Mouse (Mus musculus) neural tube, embryonic 14.5 days (tissue): ENCODE measurements around the gene Mlx. TPM values are rescaled to one million over a fixed set of nuclear protein-coding genes. Genes with fewer than 3 reads are reported as not detected.

Experiments used
- ATAC-seq: fragments of 200-750 bp; cut with Nextera tagmentation; 2 replicates; pipeline ENCODE4 v1.8.0; 2017; ENCODE audit warnings: low read depth, mild to moderate bottlenecking, moderate TSS enrichment, moderate library complexity
- H3K27ac ChIP-seq: fragments of 300-500 bp; sonication (generic); 2 replicates; pipeline ENCODE4 v1.5.1; 2014; ENCODE audit warnings: low read depth, mild to moderate bottlenecking, control low read depth, low read length, moderate library complexity, mixed read lengths
- H3K27me3 ChIP-seq: fragments of 300-500 bp; sonication (generic); 2 replicates; pipeline ENCODE4 v1.6.1; 2014; ENCODE audit warnings: low read length; ENCODE audit not compliant: control insufficient read depth, insufficient read depth
- H3K36me3 ChIP-seq: fragments of 300-500 bp; sonication (generic); 2 replicates; pipeline ENCODE4 v1.6.1; 2014; ENCODE audit warnings: low read length, mixed read lengths; ENCODE audit not compliant: control insufficient read depth, insufficient read depth
- H3K4me1 ChIP-seq: fragments of 300-500 bp; sonication (generic); 2 replicates; pipeline ENCODE4 v1.6.1; 2014; ENCODE audit warnings: low read length; ENCODE audit not compliant: control insufficient read depth, insufficient read depth
- H3K4me2 ChIP-seq: fragments of 300-500 bp; sonication (generic); 2 replicates; pipeline ENCODE4 v1.6.1; 2014; ENCODE audit warnings: mild to moderate bottlenecking, low read depth, low read length, control low read depth
- H3K4me3 ChIP-seq: fragments of 300-500 bp; sonication (generic); 2 replicates; pipeline ENCODE4 v1.5.1; 2014; ENCODE audit warnings: low read depth, low read length, control low read depth, mixed read lengths
- H3K9ac ChIP-seq: fragments of 300-500 bp; sonication (generic); replicated peaks from 2 replicates; pipeline ENCODE4 v1.6.1; 2014; ENCODE audit warnings: low read depth, mild to moderate bottlenecking, control low read depth, low read length, mixed read lengths
- H3K9me3 ChIP-seq: fragments of 300-500 bp; sonication (generic); 2 replicates; pipeline ENCODE4 v1.6.1; 2016; ENCODE audit warnings: low read length; ENCODE audit not compliant: control insufficient read depth
- WGBS: fragments of 180-500 bp; shearing (Covaris S2); extraction: QIAGEN DNeasy Blood & Tissue Kit; methylation state at CpG from one replicate; pipeline ENCODE4 v1.1.7; 2014; 5-methylcytosine and 5-hydroxymethylcytosine counted together
- polyA plus RNA-seq: library from polyadenylated mRNA; unstranded; fragments of >200 nt; fragmentation: Nextera tagmentation; extraction: Ambion mirVana; gene quantifications from 2 replicates; pipeline ENCODE4 v1.2.1, GENCODE M21; 2014

Gene Mlx
- polyA plus RNA-seq, 1 experiment from 2014 or later, result 95.7 TPM

DNA sequence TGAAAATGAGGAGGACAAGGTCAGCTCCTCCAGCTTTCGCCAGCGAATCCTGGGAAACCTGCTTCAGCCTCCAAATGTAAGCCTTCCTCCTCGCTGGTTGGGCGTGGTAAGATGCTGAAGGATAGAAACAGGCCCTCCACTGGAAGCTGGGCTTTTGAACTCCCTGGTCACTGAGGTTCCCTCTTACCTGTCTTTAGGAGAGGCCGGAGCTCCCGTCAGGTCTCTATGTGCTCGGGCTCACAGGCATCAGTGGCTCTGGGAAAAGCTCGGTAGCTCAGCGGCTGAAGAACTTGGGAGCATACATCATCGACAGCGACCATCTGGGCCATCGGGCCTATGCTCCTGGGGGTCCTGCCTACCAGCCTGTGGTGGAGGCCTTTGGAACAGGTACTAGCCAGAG is 2.3 kb upstream of the Mlx start:
- WGBS, result 95% methylated on average over 12 of the region's 12 CpGs
- Histone ChIP-seq H3K9ac (no peak overlapping the region), H3K4me1 (peaks cover 30% of the 10 kb centered on the region), H3K27me3 (peaks cover 2% of the 10 kb centered on the region), H3K9me3 (no peaks in the 10 kb centered on the region), H3K27ac (no peak overlapping the region), H3K36me3 (peaks cover 13% of the 10 kb centered on the region), H3K4me3 (no peak overlapping the region), H3K4me2 (no peak overlapping the region)
- no peak for ATAC-seq

DNA sequence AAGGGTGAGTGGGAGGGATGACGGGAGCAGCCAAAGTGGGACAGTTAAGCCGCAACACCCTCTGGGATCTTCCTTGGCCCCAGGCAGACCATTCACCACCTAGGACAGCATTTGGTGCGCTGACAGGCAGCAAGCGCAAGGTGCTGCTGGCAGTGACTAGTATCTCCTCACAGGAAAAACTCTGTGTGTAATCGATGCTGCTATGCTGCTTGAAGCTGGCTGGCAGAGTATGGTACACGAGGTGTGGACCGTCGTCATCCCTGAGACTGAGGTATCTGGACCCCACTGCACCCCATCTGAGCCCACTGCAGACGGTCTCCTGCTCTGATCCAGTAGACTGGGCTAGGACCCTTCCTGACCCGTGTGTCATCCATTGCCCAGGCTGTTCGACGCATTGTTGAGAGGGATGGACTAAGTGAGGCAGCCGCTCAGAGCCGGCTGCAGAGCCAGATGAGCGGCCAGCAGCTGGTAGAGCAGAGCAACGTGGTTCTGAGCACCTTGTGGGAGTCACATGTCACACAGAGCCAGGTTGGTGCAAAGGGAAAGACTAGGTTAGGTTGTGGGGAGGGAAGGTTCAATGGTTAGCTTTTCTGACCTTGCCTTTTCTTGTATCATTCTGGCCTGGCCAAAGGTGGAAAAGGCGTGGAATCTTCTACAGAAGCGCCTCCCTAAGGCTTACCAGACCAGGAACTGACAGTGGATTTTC is 1.3 kb upstream of the Mlx start:
- Histone ChIP-seq H3K9ac (no peak overlapping the region), H3K27ac (no peak overlapping the region), H3K4me2 (no peak overlapping the region), H3K9me3 (no peaks in the 10 kb centered on the region), H3K27me3 (no peaks in the 10 kb centered on the region; the same call in 1 of the 2 replicates), H3K4me3 (no peak overlapping the region), H3K36me3 (peaks cover 21% of the 10 kb centered on the region), H3K4me1 (peaks cover 30% of the 10 kb centered on the region)
- no peak for ATAC-seq
- whole genome bisulfite sequencing, result 93% methylated on average over 18 of the region's 18 CpGs

DNA sequence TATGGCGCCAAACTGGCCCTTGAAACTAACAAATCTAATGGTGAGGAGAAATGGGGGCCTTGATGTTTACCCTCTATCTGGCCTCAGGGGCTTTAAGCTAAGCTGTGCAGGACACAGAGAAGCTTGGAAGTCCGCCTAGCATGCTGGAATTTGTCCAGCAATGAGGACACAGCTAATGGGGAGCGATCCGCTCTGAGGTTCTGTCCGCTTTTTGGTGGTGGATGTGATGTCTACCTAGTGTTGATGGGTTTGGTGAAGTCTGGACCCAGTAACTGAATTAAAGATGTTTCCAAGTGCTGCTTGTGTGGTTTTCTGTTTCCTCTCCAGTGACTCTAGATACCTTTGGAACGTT is 778 bp upstream of the Mlx start:
- no peaks in the 10 kb centered on the region for H3K9me3 ChIP-seq
- 82% methylated on average over 6 of the region's 6 CpGs for WGBS
- peak overlapping the region; percentile 75 for H3K27ac ChIP-seq
- H3K9ac ChIP-seq, result 0 out of 2 replicates have a peak overlapping the region, but pooled peaks have one; percentile 8
- H3K27me3 ChIP-seq, result no peaks in the 10 kb centered on the region
- peaks cover 29% of the 10 kb centered on the region for H3K4me1 ChIP-seq
- H3K36me3 ChIP-seq, result peaks cover 27% of the 10 kb centered on the region
- H3K4me2 ChIP-seq, result peak overlapping the region; percentile 100
- peak overlapping the region; percentile 75 for H3K4me3 ChIP-seq
- ATAC-seq, result no peak

DNA sequence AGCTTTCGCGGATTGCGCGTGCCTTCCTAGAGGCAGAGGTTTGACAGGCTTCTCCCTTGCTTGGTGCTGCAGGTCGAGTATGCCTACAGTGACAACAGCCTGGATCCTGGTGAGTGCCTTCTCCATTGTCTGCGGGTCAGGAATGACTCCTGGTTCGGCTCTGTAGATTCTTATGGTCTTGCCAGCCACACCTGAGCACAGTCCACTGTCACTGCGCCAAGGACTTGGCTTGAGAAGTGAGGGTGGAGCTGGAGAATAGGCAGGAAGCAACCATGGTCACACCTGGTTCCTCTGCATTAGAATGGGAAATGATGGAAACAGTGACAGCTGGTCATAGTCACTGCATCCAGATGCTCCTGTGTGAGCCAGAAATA is 592 bp downstream of the Mlx start:
- no peaks in the 10 kb centered on the region for H3K27me3 ChIP-seq
- peak overlapping the region; percentile 75 for H3K4me3 ChIP-seq
- peak overlapping the region; percentile 83 for H3K9ac ChIP-seq
- H3K27ac ChIP-seq, result peak overlapping the region; percentile 75
- peaks cover 40% of the 10 kb centered on the region for H3K36me3 ChIP-seq
- no peaks in the 10 kb centered on the region for H3K9me3 ChIP-seq
- ATAC-seq, result no peak; the same call in 1 of the 2 replicates
- peak overlapping the region; percentile 100 for H3K4me2 ChIP-seq
- WGBS, result 9% methylated on average over 8 of the region's 8 CpGs
- peaks cover 27% of the 10 kb centered on the region for H3K4me1 ChIP-seq

DNA sequence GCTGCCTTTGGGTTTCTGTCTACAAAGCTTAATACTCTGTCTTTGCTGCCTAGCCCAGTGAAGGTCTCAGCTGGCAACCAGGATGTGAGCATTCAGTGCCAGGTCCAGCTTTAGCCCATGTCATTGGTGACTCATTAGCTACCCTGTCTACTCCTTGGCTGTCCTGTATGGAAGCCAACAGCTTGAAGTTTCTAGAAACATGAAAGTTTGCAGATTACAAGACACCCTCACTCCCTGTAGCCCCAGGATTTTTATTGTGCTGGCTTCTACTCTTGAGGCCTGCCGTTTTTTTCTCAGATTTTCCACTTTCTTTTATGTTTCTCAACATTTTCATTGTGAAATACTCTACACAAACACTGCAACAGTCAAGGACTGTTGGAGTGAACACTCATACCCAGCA is 2.9 kb downstream of the Mlx start:
- WGBS, result 91% methylated on average over 1 of the region's 1 CpGs
- H3K4me2 ChIP-seq, result no peak overlapping the region
- ATAC-seq, result no peak
- H3K27me3 ChIP-seq, result no peaks in the 10 kb centered on the region
- H3K9me3 ChIP-seq, result no peaks in the 10 kb centered on the region
- no peak overlapping the region for H3K4me3 ChIP-seq
- no peak overlapping the region for H3K27ac ChIP-seq
- H3K36me3 ChIP-seq, result peaks cover 41% of the 10 kb centered on the region
- no peak overlapping the region for H3K9ac ChIP-seq
- H3K4me1 ChIP-seq, result peaks cover 26% of the 10 kb centered on the region

DNA sequence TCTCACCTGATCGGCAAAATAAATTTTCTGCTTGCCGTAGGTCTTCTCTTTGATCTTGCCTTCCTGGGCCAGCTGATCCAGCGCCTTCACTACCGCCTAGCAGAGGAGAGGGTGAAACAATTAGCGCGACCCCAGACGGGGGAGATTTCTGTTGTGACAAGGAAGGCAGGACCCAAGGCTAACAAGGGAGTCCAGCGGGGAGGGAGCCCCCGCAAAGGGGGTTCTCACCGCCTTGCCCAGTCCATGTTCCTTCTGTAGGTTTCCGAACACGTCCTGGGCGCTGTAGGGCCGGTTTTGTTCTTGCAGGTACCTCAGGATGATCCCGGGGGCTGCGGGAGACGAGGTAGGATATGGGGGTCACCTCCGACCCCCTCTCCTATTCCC is 7.8 kb downstream of the Mlx start:
- whole genome bisulfite sequencing, result under 1% methylated on average over 18 of the region's 18 CpGs
- H3K4me3 ChIP-seq, result peak overlapping the region; percentile 75
- peak overlapping the region; percentile 44 for H3K9ac ChIP-seq
- H3K9me3 ChIP-seq, result no peaks in the 10 kb centered on the region
- peaks cover 64% of the 10 kb centered on the region for H3K36me3 ChIP-seq
- 0 out of 2 replicates have a peak, but pooled peaks cover 7% of the 10 kb centered on the region for H3K4me1 ChIP-seq
- no peak overlapping the region for H3K27ac ChIP-seq
- peak overlapping the region; percentile 71 for H3K4me2 ChIP-seq
- no peak for ATAC-seq
- H3K27me3 ChIP-seq, result no peaks in the 10 kb centered on the region

DNA sequence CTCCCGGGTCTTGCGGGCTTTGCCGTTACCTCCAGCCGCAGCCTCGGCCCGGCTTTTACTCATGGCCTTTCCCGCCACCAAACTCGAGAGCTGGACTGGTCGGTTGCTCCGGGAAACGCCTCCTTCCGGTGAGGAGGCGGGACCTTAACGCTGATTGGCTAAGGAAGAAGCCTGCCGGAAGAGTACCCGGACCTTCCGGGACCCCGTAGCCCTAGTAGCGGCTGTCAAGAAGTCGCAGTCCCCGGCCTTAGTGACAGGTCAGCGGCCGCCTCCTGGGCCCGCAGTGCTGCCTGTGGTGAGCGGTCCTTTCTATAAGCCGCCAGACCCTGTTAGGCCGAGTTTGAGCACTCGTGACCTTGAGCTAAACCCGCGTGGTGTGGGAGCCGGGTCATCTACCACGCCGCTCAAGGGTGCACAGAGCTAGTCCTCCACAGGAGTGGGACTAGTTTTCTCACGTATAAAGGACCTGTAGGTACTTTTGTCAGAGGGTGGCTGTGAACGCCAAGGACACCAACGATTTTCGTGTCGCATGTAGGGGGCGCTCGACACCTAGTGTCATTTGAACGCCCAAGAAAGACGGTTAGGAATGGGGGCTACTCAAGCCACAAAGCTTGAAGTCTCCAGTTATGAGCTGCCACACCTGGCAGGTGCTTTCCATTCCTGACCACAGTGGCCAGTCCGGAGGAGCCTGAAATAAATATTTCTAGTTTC is 8.4 kb downstream of the Mlx start, which contains the start of gene Psmc3ip:
Gene Psmc3ip (minus strand): TSS at position 123 of the 711 bp plus-strand sequence.
- ATAC-seq, result peak; percentile 97
- H3K27ac ChIP-seq, result peak within 1 kb of the TSS; percentile 83
- peak within 1 kb of the TSS; percentile 73 for H3K9ac ChIP-seq
- H3K9me3 ChIP-seq, result no peaks in the 10 kb centered on the region
- H3K4me3 ChIP-seq, result peak within 1 kb of the TSS; percentile 75
- H3K36me3 ChIP-seq, result peaks cover 64% of the 10 kb centered on the region
- H3K4me1 ChIP-seq, result 0 out of 2 replicates have a peak, but pooled peaks cover 7% of the 10 kb centered on the region
- WGBS, result under 1% methylated on average over 43 of the region's 43 CpGs
- H3K4me2 ChIP-seq, result peak within 1 kb of the TSS; percentile 71
- no peaks in the 10 kb centered on the region for H3K27me3 ChIP-seq

DNA sequence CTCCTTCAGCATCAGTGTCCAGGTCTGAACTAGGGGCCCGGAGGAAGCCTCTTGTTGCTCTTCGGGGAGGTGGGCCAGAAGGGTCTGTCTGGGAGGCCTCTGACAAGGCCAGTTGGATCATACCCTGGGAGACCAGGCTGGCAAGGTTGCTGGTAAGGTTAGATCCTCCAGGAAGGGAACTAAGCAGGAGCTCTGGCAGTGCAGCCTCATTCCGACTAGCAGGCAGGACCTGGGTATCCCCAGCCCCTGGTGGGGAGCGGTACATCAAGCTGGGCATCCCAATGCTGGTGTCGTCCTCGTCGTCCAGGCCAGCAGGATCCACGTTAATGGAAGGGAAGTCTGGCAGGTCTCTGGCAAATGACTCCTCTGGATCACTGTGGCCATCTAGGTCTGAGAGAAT is 11.2 kb downstream of the Mlx start:
- H3K27me3 ChIP-seq, result no peaks in the 10 kb centered on the region
- no peak overlapping the region for H3K9ac ChIP-seq
- no peak for ATAC-seq
- H3K4me3 ChIP-seq, result no peak overlapping the region
- H3K27ac ChIP-seq, result no peak overlapping the region
- H3K9me3 ChIP-seq, result no peaks in the 10 kb centered on the region
- 93% methylated on average over 8 of the region's 8 CpGs for WGBS
- H3K36me3 ChIP-seq, result peaks cover 60% of the 10 kb centered on the region
- H3K4me2 ChIP-seq, result no peak overlapping the region
- H3K4me1 ChIP-seq, result 0 out of 2 replicates have a peak, but pooled peaks cover 7% of the 10 kb centered on the region

DNA sequence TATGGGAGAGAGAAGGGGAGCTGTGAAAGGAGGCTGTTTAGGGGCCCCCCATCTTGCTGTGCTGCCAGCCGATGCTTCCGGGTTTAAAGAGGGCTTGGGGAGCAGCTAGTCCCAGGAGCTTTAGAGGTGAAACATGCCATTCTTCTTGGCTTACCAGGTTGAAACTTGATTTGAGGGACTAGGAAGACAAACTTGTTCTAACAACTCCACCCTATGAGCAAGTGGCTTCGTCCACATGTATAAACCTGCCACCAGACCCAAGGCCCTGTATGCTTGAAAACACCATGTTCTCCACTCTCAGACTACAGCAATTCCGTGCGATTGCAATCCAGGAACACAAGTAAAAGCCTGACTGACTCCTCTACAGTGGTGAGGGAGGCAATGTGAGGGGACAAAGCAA is 15.9 kb downstream of the Mlx start:
- ATAC-seq, result no peak
- Histone ChIP-seq H3K9me3 (no peaks in the 10 kb centered on the region), H3K36me3 (peaks cover 52% of the 10 kb centered on the region), H3K27ac (no peak overlapping the region), H3K4me3 (no peak overlapping the region), H3K27me3 (no peaks in the 10 kb centered on the region), H3K4me1 (no peaks in the 10 kb centered on the region), H3K4me2 (no peak overlapping the region), H3K9ac (no peak overlapping the region)
- 95% methylated on average over 5 of the region's 5 CpGs for WGBS
